Mouse (Mus musculus) midbrain, embryonic 15.5 days (tissue): ENCODE results near the gene Dbndd2. TPM values are rescaled to one million over a fixed set of nuclear protein-coding genes. Genes with fewer than 3 reads are reported as not detected.

Experiments
- ATAC-seq: fragments of 200-750 bp; cut with Nextera tagmentation; replicated peaks from 2 replicates; pipeline ENCODE4 v1.8.0; 2017; ENCODE audit warnings: moderate TSS enrichment
- H3K27ac ChIP-seq: fragments of 300-500 bp; sonication (generic); 2 replicates; pipeline ENCODE4 v1.5.1; 2015; ENCODE audit warnings: mild to moderate bottlenecking, inconsistent platforms
- H3K27me3 ChIP-seq: fragments of 300-500 bp; sonication (generic); replicated peaks from 2 replicates; pipeline ENCODE4 v1.6.1; 2015; ENCODE audit warnings: inconsistent platforms
- H3K36me3 ChIP-seq: fragments of 300-500 bp; sonication (generic); replicated peaks from 2 replicates; pipeline ENCODE4 v1.6.1; 2015; ENCODE audit warnings: inconsistent platforms
- H3K4me1 ChIP-seq: fragments of 300-500 bp; sonication (generic); 2 replicates; pipeline ENCODE4 v1.6.1; 2015; ENCODE audit warnings: inconsistent platforms
- H3K4me2 ChIP-seq: fragments of 300-500 bp; sonication (generic); 2 replicates; pipeline ENCODE4 v1.6.1; 2015; ENCODE audit warnings: inconsistent platforms, mild to moderate bottlenecking, moderate library complexity
- H3K4me3 ChIP-seq: fragments of 300-500 bp; sonication (generic); 2 replicates; pipeline ENCODE4 v1.5.1; 2015; ENCODE audit warnings: mild to moderate bottlenecking, inconsistent platforms
- H3K9ac ChIP-seq: fragments of 300-500 bp; sonication (generic); 2 replicates; pipeline ENCODE4 v1.6.1; 2015; ENCODE audit warnings: mild to moderate bottlenecking, inconsistent platforms
- H3K9me3 ChIP-seq: fragments of 300-500 bp; sonication (generic); 2 replicates; pipeline ENCODE4 v1.6.1; 2016; ENCODE audit warnings: inconsistent platforms
- WGBS: fragments of 180-500 bp; shearing (Covaris S2); methylation state at CpG from one replicate; pipeline ENCODE4 v1.1.7; 2015; ENCODE audit warnings: mixed read lengths; 5-methylcytosine and 5-hydroxymethylcytosine counted together
- polyA plus RNA-seq: library from polyadenylated mRNA; unstranded; fragments of >200 nt; fragmentation: Nextera tagmentation; extraction: Ambion mirVana; gene quantifications from 2 replicates; pipeline ENCODE4 v1.2.1, GENCODE M21; 2015

Dbndd2 gene
- polyA plus RNA-seq, 1 experiment from 2014 or later: 19.5 TPM

- WGBS: 76% methylated on average over 5 of the region's 5 CpGs
- no peak for ATAC-seq
Observed at GRCm38 (mm10) chr2:164528557-164528956, 42.7 kb downstream of the Dbndd2 start.

GRCm38 (mm10) chr2:164531169-164531568, 45.3 kb downstream of the Dbndd2 start:
- Histone ChIP-seq H3K9ac (no peak overlapping the region), H3K27me3 (no peaks in the 10 kb centered on the region), H3K27ac (no peak overlapping the region), H3K36me3 (no peaks in the 10 kb centered on the region), H3K9me3 (no peaks in the 10 kb centered on the region), H3K4me2 (no peak overlapping the region), H3K4me3 (no peak overlapping the region), H3K4me1 (no peaks in the 10 kb centered on the region)
- 2% methylated on average over 3 of the region's 3 CpGs for WGBS
- ATAC-seq: no peak

More at GRCm38 (mm10) chr2:164528557-164528956, 42.7 kb downstream of the Dbndd2 start:
- no peak overlapping the region for H3K4me3 ChIP-seq
- H3K36me3 ChIP-seq: no peaks in the 10 kb centered on the region
- H3K27me3 ChIP-seq: no peaks in the 10 kb centered on the region
- H3K9me3 ChIP-seq: no peaks in the 10 kb centered on the region
- no peak overlapping the region for H3K27ac ChIP-seq
- H3K4me2 ChIP-seq: no peak overlapping the region
- H3K4me1 ChIP-seq: no peaks in the 10 kb centered on the region
- no peak overlapping the region for H3K9ac ChIP-seq

- Histone ChIP-seq H3K4me3 (no peak overlapping the region), H3K36me3 (no peaks in the 10 kb centered on the region), H3K9me3 (no peaks in the 10 kb centered on the region), H3K27me3 (no peaks in the 10 kb centered on the region), H3K9ac (no peak overlapping the region), H3K27ac (no peak overlapping the region), H3K4me1 (no peaks in the 10 kb centered on the region), H3K4me2 (no peak overlapping the region)
- 80% methylated on average over 10 of the region's 10 CpGs for WGBS
- no peak for ATAC-seq
Observed at GRCm38 (mm10) chr2:164534315-164534714, 48.4 kb downstream of the Dbndd2 start.

GRCm38 (mm10) chr2:164537003-164537402, 51.1 kb downstream of the Dbndd2 start:
- H3K9me3 ChIP-seq: no peaks in the 10 kb centered on the region
- no peak overlapping the region for H3K27ac ChIP-seq
- no peak for ATAC-seq
- H3K36me3 ChIP-seq: no peaks in the 10 kb centered on the region
- 81% methylated on average over 4 of the region's 4 CpGs for WGBS
- H3K27me3 ChIP-seq: no peaks in the 10 kb centered on the region
- no peak overlapping the region for H3K4me2 ChIP-seq
- no peak overlapping the region for H3K4me3 ChIP-seq
- H3K9ac ChIP-seq: no peak overlapping the region
- no peaks in the 10 kb centered on the region for H3K4me1 ChIP-seq

- H3K9ac ChIP-seq: no peak overlapping the region
- no peak overlapping the region for H3K27ac ChIP-seq
- no peak overlapping the region for H3K4me2 ChIP-seq
- H3K36me3 ChIP-seq: no peaks in the 10 kb centered on the region
- H3K4me1 ChIP-seq: no peaks in the 10 kb centered on the region
- no peaks in the 10 kb centered on the region for H3K9me3 ChIP-seq
- no peak for ATAC-seq
- no peak overlapping the region for H3K4me3 ChIP-seq
- 42% methylated on average over 8 of the region's 8 CpGs for WGBS
- no peaks in the 10 kb centered on the region for H3K27me3 ChIP-seq
Observed at GRCm38 (mm10) chr2:164540652-164541427, 54.9 kb downstream of the Dbndd2 start.

GRCm38 (mm10) chr2:164542132-164542531, 56.2 kb downstream of the Dbndd2 start:
- Histone ChIP-seq H3K4me3 (no peak overlapping the region), H3K27me3 (no peaks in the 10 kb centered on the region), H3K4me1 (no peaks in the 10 kb centered on the region), H3K9ac (no peak overlapping the region), H3K36me3 (no peaks in the 10 kb centered on the region), H3K4me2 (no peak overlapping the region), H3K9me3 (no peaks in the 10 kb centered on the region), H3K27ac (no peak overlapping the region)
- 72% methylated on average over 5 of the region's 5 CpGs for WGBS
- ATAC-seq: no peak

- H3K27me3 ChIP-seq: no peaks in the 10 kb centered on the region
- H3K36me3 ChIP-seq: no peaks in the 10 kb centered on the region
- no peaks in the 10 kb centered on the region for H3K9me3 ChIP-seq
- WGBS: 91% methylated on average over 7 of the region's 7 CpGs
- H3K9ac ChIP-seq: no peak overlapping the region
- no peak overlapping the region for H3K4me3 ChIP-seq
- ATAC-seq: no peak
- no peak overlapping the region for H3K4me2 ChIP-seq
- H3K4me1 ChIP-seq: no peaks in the 10 kb centered on the region
- no peak overlapping the region for H3K27ac ChIP-seq
Observed at GRCm38 (mm10) chr2:164542598-164542997, 56.7 kb downstream of the Dbndd2 start.

Other genes with a start within 250 kb of the Dbndd2 start
- gene Svs2, start 247.6 kb upstream of the Dbndd2 start, polyA plus RNA-seq: not detected in 2 replicates
- gene Svs3b, start 229.5 kb upstream of the Dbndd2 start, polyA plus RNA-seq: not detected in 2 replicates
- not detected in 2 replicates for gene Svs4, start 207.6 kb upstream of the Dbndd2 start, polyA plus RNA-seq
- gene Svs3a, start 196.8 kb upstream of the Dbndd2 start, polyA plus RNA-seq: not detected in 2 replicates
- gene Svs6, start 169.4 kb upstream of the Dbndd2 start, polyA plus RNA-seq: not detected in 2 replicates
- gene Svs5, start 153.4 kb upstream of the Dbndd2 start, polyA plus RNA-seq: not detected in 2 replicates
- gene Slpi, start 97.0 kb upstream of the Dbndd2 start, polyA plus RNA-seq: not detected in 2 replicates
- 0.05 TPM in 1 of 2 replicates, not detected in the other for gene Rbpjl, start 83.0 kb upstream of the Dbndd2 start, polyA plus RNA-seq
- 0.65 and 0.89 TPM in 2 replicates for gene Matn4, start 80.9 kb upstream of the Dbndd2 start, polyA plus RNA-seq
- 6.7 and 7.1 TPM in 2 replicates for gene Sdc4, start 42.2 kb upstream of the Dbndd2 start, polyA plus RNA-seq
- gene Sys1, start 29.1 kb upstream of the Dbndd2 start, polyA plus RNA-seq: 87.9 and 90.5 TPM in 2 replicates
- gene Gm20458, start 25.1 kb upstream of the Dbndd2 start, polyA plus RNA-seq: 2.4 and 3.5 TPM in 2 replicates
- not detected in 2 replicates for gene Trp53tg5, start 12.4 kb upstream of the Dbndd2 start, polyA plus RNA-seq
- 97.7 and 101 TPM in 2 replicates for gene Pigt, start 11.4 kb downstream of the Dbndd2 start, polyA plus RNA-seq
- 2.6 and 3.2 TPM in 2 replicates for gene Wfdc2, start 76.3 kb downstream of the Dbndd2 start, polyA plus RNA-seq
- gene Spint3, start 87.4 kb downstream of the Dbndd2 start, polyA plus RNA-seq: not detected in 2 replicates
- gene Wfdc6a, start 99.3 kb downstream of the Dbndd2 start, polyA plus RNA-seq: not detected in 2 replicates
- not detected in 2 replicates for gene Eppin, start 107.5 kb downstream of the Dbndd2 start, polyA plus RNA-seq
- not detected in 2 replicates for gene Wfdc6b, start 127.4 kb downstream of the Dbndd2 start, polyA plus RNA-seq
- not detected in 2 replicates for gene Wfdc8, start 127.5 kb downstream of the Dbndd2 start, polyA plus RNA-seq
- not detected in 2 replicates for gene Wfdc16, start 152.7 kb downstream of the Dbndd2 start, polyA plus RNA-seq
- not detected in 2 replicates for gene Wfdc10, start 169.9 kb downstream of the Dbndd2 start, polyA plus RNA-seq
- 0.34 TPM in 1 of 2 replicates, not detected in the other for gene Wfdc9, start 170.5 kb downstream of the Dbndd2 start, polyA plus RNA-seq
- not detected in 2 replicates for gene Wfdc11, start 188.0 kb downstream of the Dbndd2 start, polyA plus RNA-seq
- gene Wfdc13, start 199.0 kb downstream of the Dbndd2 start, polyA plus RNA-seq: not detected in 2 replicates
- gene Spint4, start 212.4 kb downstream of the Dbndd2 start, polyA plus RNA-seq: not detected in 2 replicates
- not detected in 2 replicates for gene Spint5, start 229.2 kb downstream of the Dbndd2 start, polyA plus RNA-seq